Mouse (Mus musculus) CD4-positive, CD25-positive, alpha-beta regulatory T cell, adult 2 months (primary cell): ENCODE data around the gene Mmp10.

Source experiments
- DNase-seq: peaks from one replicate; pipeline ENCODE4 v3.0.0-alpha.2; 2012; ENCODE audit warnings: low read depth, low spot score

Gene Mmp10

GRCm38 (mm10) chr9:7502051-7502450 lies at the start of gene Mmp10:
TSS of gene Mmp10 (plus strand) at chr9:7502352.
- no peak for DNase-seq

GRCm38 (mm10) chr9:7453302-7453701 lies 48.9 kb upstream of the Mmp10 start:
- DNase-seq, result no peak

- no peak for DNase-seq
Observed at GRCm38 (mm10) chr9:7470262-7470661, 31.9 kb upstream of the Mmp10 start.

- DNase-seq, result no peak
Observed at GRCm38 (mm10) chr9:7483684-7484394, 18.3 kb upstream of the Mmp10 start.

GRCm38 (mm10) chr9:7501138-7501537 lies 1.0 kb upstream of the Mmp10 start:
- DNase-seq, result peak; percentile 24

GRCm38 (mm10) chr9:7507321-7507876 lies 5.2 kb downstream of the Mmp10 start:
- DNase-seq, result no peak

GRCm38 (mm10) chr9:7509619-7510233 lies 7.6 kb downstream of the Mmp10 start:
- peak; percentile 65 for DNase-seq

- DNase-seq, result no peak
Observed at GRCm38 (mm10) chr9:7517944-7518571, 15.9 kb downstream of the Mmp10 start.

GRCm38 (mm10) chr9:7526255-7526940 lies 24.2 kb downstream of the Mmp10 start:
- no peak for DNase-seq

- no peak for DNase-seq
Observed at GRCm38 (mm10) chr9:7542763-7543162, 40.6 kb downstream of the Mmp10 start.

GRCm38 (mm10) chr9:7544923-7545457 lies 42.8 kb downstream of the Mmp10 start:
- DNase-seq, result no peak

GRCm38 (mm10) chr9:7545471-7545870 lies 43.3 kb downstream of the Mmp10 start:
- no peak for DNase-seq

- DNase-seq, result no peak
Observed at GRCm38 (mm10) chr9:7545920-7546319, 43.8 kb downstream of the Mmp10 start.

- DNase-seq, result no peak
Observed at GRCm38 (mm10) chr9:7551943-7552342, 49.8 kb downstream of the Mmp10 start.

GRCm38 (mm10) chr9:7553536-7553935 lies 51.4 kb downstream of the Mmp10 start:
- DNase-seq, result peak; percentile 59

- DNase-seq, result peak; percentile 50
Observed at GRCm38 (mm10) chr9:7554382-7554781, 52.2 kb downstream of the Mmp10 start.

GRCm38 (mm10) chr9:7558221-7559017 lies 56.3 kb downstream of the Mmp10 start, which contains the start of gene Mmp8:
TSS of gene Mmp8 (plus strand) at chr9:7558456.
- DNase-seq, result no peak
